Mouse (Mus musculus) brain, embryonic 14.5 days (tissue): ENCODE measurements at regions not wholly inside any gene's neighbourhood (a gene's known extent, or its start where the extent isn't known, plus 50 kb on each side); places are given as distances from the start of the nearest gene placed in this dataset.

Experiments
- DNase-seq: peaks from one replicate; pipeline ENCODE4 v3.0.0-alpha.2; 2011; ENCODE audit warnings: low read depth
- CTCF ChIP-seq: fragments of 200-500 bp; IDR thresholded peaks from 2 replicates; pipeline ENCODE4 v1.5.1; 2012; ENCODE audit warnings: inconsistent platforms, mild to moderate bottlenecking, moderate library complexity, borderline replicate concordance; ENCODE audit not compliant: insufficient read depth, insufficient read length; ENCODE audit errors: extremely low read depth
- POLR2A ChIP-seq: fragments of 200-500 bp; IDR thresholded peaks from 2 replicates; pipeline ENCODE4 v1.6.1; 2012; ENCODE audit warnings: mild to moderate bottlenecking, inconsistent platforms, borderline replicate concordance; ENCODE audit not compliant: poor library complexity, insufficient read depth, insufficient read length, severe bottlenecking; ENCODE audit errors: extremely low read depth

- peak; percentile 62 for DNase-seq
These were observed 63.5 kb upstream of the Ndst3 start for GRCm38 (mm10) chr3:123754011-123754610.

GRCm38 (mm10) chr3:123754927-123755326 is 64.3 kb upstream of the Ndst3 start:
- DNase-seq, result no peak
- no peak for TF ChIP-seq POLR2A
- no peak for TF ChIP-seq CTCF

More at GRCm38 (mm10) chr3:123754011-123754610, 63.5 kb upstream of the Ndst3 start:
- no peak for TF ChIP-seq CTCF
- no peak for TF ChIP-seq POLR2A

- no peak for TF ChIP-seq POLR2A
- TF ChIP-seq CTCF, result no peak
- no peak for DNase-seq
These were observed 75.4 kb upstream of the Ndst3 start for GRCm38 (mm10) chr3:123765911-123766556.

- peak; percentile 62 for DNase-seq
These were observed 75.9 kb upstream of the Ndst3 start for GRCm38 (mm10) chr3:123766557-123766913.

GRCm38 (mm10) chr3:123780507-123780906 is 89.9 kb upstream of the Ndst3 start:
- DNase-seq, result no peak
- TF ChIP-seq POLR2A, result no peak
- TF ChIP-seq CTCF, result peak; percentile 34; the same call in 1 of the 2 replicates

More at GRCm38 (mm10) chr3:123766557-123766913, 75.9 kb upstream of the Ndst3 start:
- TF ChIP-seq POLR2A (no peak), CTCF (no peak)

- TF ChIP-seq POLR2A, result no peak
- TF ChIP-seq CTCF, result no peak
- no peak for DNase-seq
These were observed 90.9 kb upstream of the Ndst3 start for GRCm38 (mm10) chr3:123781581-123781980.

- TF ChIP-seq CTCF (no peak), POLR2A (no peak)
- peak; percentile 83 for DNase-seq
These were observed 93.5 kb upstream of the Ndst3 start for GRCm38 (mm10) chr3:123784127-123784526.

GRCm38 (mm10) chr3:123794011-123794410 is 103.4 kb upstream of the Ndst3 start:
- TF ChIP-seq CTCF, result no peak
- TF ChIP-seq POLR2A, result no peak
- DNase-seq, result peak; percentile 64

- TF ChIP-seq CTCF (no peak), POLR2A (no peak)
- no peak for DNase-seq
These were observed 114.7 kb upstream of the Ndst3 start for GRCm38 (mm10) chr3:123805338-123805737.

GRCm38 (mm10) chr3:123806050-123806449 is 115.4 kb upstream of the Ndst3 start:
- TF ChIP-seq CTCF (no peak), POLR2A (no peak)
- no peak for DNase-seq

GRCm38 (mm10) chr3:123806546-123806945 is 115.9 kb upstream of the Ndst3 start:
- TF ChIP-seq POLR2A, result no peak
- no peak for TF ChIP-seq CTCF

More at GRCm38 (mm10) chr3:123806546-123806945, 115.9 kb upstream of the Ndst3 start:
- peak; percentile 67 for DNase-seq
